Mouse (Mus musculus) monocyte, adult 2 months (primary cell): Measurements from ENCODE around the gene 1700109H08Rik.
"Not testable (repeated sequence)": the region's sequence is repeated elsewhere in the genome, so short reads cannot be mapped to it uniquely, and the experiment has no call there.

ENCODE experiments used
- DNase-seq, 2 experiments: peaks; one replicate each; pipeline ENCODE4 v3.0.0; 2022; ENCODE audit warnings: low spot score in 2 of 2, low read depth in 1 of 2

1700109H08Rik gene

DNA sequence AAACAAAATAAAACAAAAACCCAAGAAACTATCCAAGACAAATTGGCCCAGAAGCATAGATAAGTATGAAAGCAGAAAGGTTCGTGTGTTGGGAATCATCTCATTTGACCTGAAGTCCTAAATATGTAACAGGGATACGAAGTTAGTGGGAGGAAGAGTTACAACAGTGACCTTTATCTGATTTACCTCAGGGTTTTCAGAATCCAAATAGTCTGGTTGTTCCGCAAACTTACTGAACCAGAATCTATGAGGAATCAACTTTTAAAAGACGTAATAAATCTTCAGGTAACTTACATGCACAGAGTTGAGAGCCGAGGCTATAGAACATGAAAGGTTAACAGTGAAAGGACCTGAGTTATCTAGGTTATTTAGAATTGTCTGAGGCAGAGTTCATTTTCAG, 27.4 kb downstream of the 1700109H08Rik start:
- DNase-seq: no peak

DNA sequence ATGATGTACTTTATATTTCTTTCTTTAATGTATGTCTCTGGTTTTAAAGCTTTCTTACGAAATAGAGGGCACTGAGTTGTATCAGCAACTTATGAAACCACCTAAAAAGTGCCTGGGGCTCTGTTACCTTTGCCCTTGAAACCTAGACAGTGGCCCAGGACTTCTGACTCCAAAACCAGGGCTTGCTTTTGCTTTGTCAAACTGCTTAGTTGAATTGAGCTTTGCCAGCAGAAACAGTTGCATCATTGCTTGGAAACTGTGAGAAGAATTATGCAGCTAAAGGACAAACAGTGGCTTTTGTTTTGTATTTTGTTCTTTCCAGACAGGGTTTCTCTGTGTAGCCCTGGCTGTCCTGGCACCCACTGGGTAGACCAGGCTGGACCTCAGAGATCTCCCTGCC, 28.9 kb downstream of the 1700109H08Rik start:
- no peak for DNase-seq

DNA sequence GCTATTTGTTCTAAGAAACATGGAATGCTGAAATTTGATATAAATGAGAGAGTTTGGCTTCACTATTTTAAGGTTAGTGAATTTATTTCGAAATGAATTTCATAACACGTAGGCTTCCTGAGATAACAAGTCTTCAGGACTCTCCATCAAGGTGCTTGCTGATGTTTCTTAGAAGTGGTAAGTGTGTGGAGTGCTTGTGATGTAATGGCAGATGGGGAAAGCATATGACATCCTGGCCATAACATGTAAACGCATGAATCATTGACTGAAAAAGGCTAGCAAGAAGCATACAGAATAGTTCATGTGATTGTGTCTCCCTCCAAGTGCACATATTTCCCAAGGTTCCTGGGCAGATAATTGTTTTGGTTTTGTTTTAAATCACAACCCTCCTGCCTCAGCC, 29.4 kb downstream of the 1700109H08Rik start:
- DNase-seq: no peak

DNA sequence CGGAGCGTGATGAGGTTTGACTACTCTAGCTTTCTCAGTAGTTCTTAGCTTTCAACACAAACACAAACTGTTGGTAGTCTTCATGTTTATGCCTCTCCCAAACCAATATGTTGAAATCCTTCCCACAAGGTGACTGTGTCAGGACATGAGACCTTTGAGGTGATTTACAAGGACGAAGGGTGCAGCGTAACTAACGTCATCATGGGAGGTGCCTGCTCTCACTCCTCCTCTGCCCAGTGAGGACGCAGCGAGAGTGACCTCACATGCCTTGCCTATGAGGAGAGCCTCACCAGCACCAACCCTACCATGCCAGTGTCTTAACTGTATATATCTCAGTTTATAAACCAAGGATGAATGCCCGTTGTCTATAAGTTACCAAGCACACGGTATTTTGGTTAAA, 35.7 kb downstream of the 1700109H08Rik start:
- DNase-seq: no peak

DNA sequence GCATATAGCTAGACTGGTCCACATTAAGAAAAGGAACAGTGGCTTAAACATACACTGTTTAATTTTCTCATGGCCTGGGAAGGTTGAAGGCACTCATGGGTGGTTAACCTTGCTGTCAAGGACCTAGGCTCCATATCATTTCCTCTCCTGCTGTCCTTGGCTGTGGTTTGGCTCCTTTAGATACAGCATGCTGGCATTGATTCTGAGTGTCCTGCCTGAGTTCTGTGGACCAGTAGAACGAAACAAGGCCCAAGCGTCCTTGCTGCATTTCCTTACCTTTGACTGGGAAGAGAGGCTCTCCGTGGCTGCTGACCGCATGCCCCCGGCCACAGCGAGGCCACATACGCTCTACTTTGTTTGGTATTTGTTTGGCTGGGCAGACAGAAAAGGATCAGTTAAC, 37.9 kb downstream of the 1700109H08Rik start:
- DNase-seq: no peak

DNA sequence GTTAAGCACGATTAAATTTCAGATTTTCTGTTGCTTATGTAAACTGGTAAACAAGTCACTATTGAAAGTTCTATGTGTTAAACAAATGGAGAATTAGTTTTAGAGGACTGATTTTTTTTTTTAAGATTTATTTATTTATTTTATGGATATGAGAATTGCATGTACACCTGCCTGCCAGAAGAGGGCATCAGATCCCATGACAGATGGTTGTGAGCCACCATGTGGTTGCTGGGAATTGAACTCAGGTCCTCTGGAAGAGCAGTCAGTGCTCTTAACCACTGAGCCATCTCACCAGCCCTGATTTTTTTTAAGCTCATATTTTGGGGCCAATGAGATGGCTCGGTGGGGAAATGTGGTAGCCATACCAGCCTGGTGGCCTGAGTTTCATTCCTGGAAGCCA, 40.5 kb downstream of the 1700109H08Rik start:
- DNase-seq: not testable (repeated sequence)

DNA sequence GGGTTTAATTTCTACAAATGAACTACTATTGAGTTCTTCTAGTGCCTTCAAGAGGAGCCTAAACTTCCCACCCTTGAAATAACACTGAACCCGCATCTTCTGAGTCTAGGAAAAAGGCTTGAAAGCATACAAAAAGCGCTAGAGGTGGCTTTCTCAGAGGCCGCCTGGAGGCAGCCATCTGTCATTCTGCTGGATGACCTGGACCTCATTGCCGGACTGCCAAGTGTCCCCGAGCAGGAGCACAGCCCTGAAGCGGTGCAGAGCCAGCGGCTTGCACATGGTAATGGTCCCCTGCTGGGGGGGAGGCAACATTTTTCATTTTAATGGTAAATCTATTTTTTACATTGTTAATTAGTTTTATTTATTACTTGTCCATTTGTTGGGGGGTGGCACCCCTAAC, 49.1 kb downstream of the 1700109H08Rik start:
- DNase-seq: no peak

DNA sequence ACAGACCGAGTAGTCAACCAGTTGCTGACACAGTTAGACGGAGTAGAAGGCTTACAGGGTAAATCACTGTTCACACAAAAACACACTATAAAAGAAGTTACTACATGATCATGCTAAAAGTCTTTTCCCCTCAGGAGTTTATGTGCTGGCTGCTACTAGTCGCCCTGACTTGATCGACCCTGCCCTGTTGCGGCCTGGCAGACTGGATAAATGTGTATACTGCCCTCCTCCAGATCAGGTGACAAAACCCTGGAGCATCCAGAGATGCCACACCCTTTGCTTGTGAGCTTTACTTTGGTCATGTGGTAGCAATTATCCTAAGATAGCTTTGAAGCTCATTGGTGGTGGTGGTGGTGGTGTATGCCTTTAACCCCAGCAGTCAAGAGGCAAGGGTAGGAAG, 58.7 kb downstream of the 1700109H08Rik start:
- no peak for DNase-seq

DNA sequence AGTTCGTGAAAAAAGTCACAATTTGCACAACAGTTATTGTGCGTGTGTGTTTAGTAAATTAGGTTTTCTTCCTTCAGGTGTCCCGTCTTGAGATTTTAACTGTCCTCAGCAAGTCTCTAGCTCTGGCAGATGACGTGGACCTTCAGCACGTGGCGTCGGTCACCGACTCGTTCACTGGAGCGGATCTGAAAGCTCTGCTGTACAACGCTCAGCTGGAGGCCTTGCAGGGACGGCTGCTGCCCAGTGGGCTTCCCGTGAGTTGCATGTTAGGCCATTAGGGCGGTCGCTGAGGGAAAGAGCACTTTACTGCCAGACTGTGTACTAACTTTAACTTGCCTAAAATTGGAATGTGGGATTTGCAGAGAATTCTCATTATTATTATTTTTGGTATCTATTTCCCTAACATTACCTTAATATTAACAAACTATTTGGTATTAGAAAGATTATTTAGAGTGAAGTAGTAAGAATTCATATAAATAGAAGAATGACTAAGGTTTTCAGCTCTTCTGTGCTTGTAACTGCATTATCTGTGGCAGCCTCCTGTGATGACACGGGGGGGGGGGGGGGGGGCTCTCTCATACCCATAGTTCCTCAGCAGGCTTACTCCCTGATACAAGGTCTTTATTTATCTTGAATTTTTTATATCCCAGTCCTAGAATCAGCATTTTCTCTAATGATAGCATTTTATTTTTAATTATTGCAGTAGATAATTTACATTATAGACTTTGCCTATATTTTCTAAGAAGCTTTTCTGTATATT, 60.3 kb downstream of the 1700109H08Rik start:
- no peak for DNase-seq

DNA sequence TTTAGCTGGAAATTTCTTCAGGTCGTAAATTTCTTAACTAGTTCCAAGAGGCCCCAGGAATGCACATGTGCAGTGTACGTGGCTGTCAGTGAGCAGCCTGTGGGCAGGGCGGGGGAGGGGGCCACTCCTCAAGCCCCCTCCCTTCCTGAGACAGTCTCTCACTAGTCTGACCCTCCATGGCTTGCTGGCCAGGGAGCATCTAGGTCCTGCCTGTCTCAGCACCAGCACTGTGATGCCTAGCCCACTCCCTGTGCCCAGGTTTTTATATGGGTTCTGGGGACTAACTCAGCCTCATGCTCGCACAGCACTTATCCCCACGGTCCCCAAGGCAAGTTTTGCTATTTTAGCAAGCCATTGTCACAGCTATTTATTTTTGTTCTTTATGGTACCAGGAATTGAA, 60.9 kb downstream of the 1700109H08Rik start:
- DNase-seq: no peak

DNA sequence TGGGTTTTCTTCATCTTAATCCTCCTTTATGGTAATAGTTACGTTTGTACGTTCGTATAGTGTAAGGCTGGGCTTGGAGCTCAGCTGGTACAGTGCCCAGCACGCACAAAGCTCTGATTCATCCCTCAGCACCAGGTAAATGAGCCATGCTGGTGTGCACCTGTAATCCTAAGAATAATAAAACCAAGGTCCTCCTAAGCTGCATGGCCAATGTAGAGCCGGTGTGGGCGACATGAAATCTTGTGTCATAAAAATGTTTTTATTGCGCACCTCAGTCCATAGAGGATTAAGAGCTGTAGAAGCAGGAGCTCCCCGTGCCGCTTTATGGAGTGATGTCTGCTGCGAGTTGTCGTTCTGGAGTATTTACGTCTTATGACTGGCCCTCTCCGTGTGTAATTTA, 61.9 kb downstream of the 1700109H08Rik start:
- DNase-seq: no peak

DNA sequence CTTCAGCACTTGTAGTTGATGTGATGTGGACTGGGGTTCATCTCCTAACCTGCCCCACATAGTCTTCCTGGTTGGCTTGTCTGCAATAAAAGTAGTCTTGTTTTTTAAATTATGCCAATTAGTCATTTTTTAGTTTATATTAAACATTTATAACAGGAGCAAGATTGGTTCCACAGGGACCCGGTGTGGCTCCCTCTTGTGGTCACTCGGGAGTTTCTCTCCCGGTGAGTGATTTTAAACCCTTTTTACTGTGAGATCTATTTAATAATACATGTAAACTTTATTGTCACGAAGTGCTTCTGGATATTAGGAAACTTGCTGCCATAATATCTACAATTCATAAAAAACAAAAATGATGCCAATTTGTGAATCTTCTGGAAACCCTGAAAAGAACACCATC, 62.6 kb downstream of the 1700109H08Rik start:
- no peak for DNase-seq
